Mouse (Mus musculus) embryonic facial prominence, embryonic 10.5 days (tissue): Measurements from ENCODE around the gene Pdzd7. TPM values are rescaled to one million over a fixed set of nuclear protein-coding genes. Genes with fewer than 3 reads are reported as not detected.

ENCODE experiments used
- DNase-seq: peaks from one replicate; pipeline ENCODE4 v3.0.0-alpha.2; 2017; ENCODE audit warnings: low spot score
- H3K27ac ChIP-seq: fragments of 300-500 bp; sonication (generic); replicated peaks from 2 replicates; pipeline ENCODE4 v1.5.1; 2016; ENCODE audit warnings: mild to moderate bottlenecking
- H3K27me3 ChIP-seq: fragments of 300-500 bp; sonication (generic); replicated peaks from 2 replicates; pipeline ENCODE4 v1.6.1; 2016; ENCODE audit warnings: low read depth, mild to moderate bottlenecking; ENCODE audit not compliant: poor library complexity, severe bottlenecking
- H3K36me3 ChIP-seq: fragments of 300-500 bp; sonication (generic); replicated peaks from 2 replicates; pipeline ENCODE4 v1.6.1; 2016; ENCODE audit warnings: mild to moderate bottlenecking, moderate library complexity
- H3K4me1 ChIP-seq: fragments of 300-500 bp; sonication (generic); 2 replicates; pipeline ENCODE4 v1.6.1; 2016
- H3K4me3 ChIP-seq: fragments of 300-500 bp; sonication (generic); 2 replicates; pipeline ENCODE4 v1.5.1; 2016; ENCODE audit warnings: mild to moderate bottlenecking, moderate library complexity
- H3K9me3 ChIP-seq: fragments of 300-500 bp; sonication (generic); 2 replicates; pipeline ENCODE4 v1.6.1; 2016; ENCODE audit warnings: mild to moderate bottlenecking
- WGBS: fragments of 180-500 bp; shearing (Covaris S2); methylation state at CpG from one replicate; pipeline ENCODE4 v1.1.7; 2016; 5-methylcytosine and 5-hydroxymethylcytosine counted together
- polyA plus RNA-seq: library from polyadenylated mRNA; unstranded; fragments of >200 nt; fragmentation: Nextera tagmentation; extraction: Ambion mirVana; gene quantifications from 2 replicates; pipeline ENCODE4 v1.2.1, GENCODE M21; 2016

Gene Pdzd7
- polyA plus RNA-seq = 0.27 and 0.65 TPM in 2 replicates

DNA sequence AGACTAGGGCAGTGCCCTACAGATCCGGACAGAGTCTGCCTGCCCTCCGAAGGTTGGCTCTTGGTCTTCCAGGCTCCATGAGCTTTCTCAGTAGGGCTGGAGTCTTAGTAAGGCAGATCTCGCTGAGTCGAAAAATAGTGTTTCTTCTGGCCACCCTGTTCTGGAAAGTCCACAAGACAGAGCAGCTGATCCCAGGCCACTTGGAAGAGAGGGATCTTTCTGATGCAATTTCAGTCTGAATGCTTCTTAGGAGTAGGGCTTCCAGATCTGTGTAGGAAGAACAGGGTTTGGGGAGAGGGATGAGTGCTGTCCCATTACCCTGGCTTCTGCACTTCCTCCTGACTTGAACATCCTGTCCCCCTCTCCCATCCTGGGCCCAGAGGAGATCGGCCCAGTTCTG, at the start of gene Pdzd7:
TSS of gene Pdzd7 (minus strand) at position 67 of the 400 bp plus-strand sequence.
- peaks cover 90% of the 10 kb centered on the region for H3K27me3 ChIP-seq
- no peaks in the 10 kb centered on the region for H3K36me3 ChIP-seq
- H3K4me3 ChIP-seq = peak within 1 kb of the TSS; percentile 62
- 77% methylated on average over 5 of the region's 5 CpGs for WGBS
- DNase-seq = no peak
- peaks cover 42% of the 10 kb centered on the region for H3K4me1 ChIP-seq
- H3K27ac ChIP-seq = no peak within 1 kb of the TSS
- no peaks in the 10 kb centered on the region for H3K9me3 ChIP-seq

DNA sequence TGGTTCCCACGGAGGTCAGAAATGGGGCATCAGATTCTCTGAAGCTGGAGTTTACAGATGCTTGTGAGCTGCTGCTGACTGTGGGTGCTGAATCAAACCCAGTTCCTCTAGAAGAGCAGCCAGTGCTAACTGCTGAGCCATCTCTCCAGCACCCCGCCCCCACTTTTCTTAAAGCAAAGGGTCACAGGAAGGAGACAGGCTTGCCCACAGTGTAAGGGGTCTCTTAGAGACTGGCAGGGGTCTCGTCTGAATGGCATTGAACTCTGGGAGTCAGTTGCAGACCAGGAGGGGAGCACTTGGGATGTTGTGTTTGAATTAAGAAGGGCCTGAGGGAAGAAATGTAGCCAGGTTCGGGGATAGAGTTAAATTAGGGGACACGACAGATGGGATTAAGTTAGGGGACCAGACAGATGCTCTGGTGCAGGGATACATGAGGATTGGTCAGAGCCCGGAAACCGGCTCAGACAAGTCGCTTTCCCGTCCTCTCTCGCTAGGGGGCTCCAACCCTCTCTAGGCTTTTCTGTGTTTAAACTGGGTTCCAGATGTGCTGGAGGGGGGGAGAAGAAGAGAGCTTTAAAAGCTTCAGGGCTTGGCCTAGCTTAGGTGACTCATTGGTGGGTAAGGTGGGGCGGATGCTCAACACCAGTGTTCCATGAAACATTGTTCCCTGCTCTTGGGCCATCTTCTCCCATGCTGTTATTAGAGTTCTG, 36.5 kb upstream of the Pdzd7 start:
- 14% methylated on average over 11 of the region's 11 CpGs for WGBS

DNA sequence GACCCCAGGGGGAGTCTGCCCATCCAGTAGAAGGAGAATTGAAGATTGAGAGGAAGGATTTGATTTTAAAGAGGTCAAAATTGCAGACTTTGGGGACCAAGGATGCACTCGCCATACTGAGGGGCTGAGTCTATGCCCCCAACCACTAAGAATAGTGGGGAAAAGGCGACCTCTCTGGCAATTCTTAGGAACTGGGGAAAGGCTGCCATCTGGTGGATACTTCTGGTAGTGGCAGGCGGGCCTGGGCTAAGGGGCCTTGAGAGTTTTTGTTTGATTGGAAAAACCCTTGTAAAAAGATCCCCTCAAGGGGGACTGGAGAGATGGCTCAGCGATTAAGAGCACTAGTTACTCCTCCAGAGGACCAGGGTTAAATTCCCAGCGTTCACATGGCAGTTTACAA, 35.8 kb upstream of the Pdzd7 start:
- DNase-seq = peak; percentile 86
- no peaks in the 10 kb centered on the region for H3K36me3 ChIP-seq
- peak overlapping the region; percentile 51 for H3K4me3 ChIP-seq
- H3K27me3 ChIP-seq = peaks cover 100% of the 10 kb centered on the region
- peaks cover 79% of the 10 kb centered on the region for H3K4me1 ChIP-seq
- WGBS = under 1% methylated on average over 5 of the region's 5 CpGs
- no peak overlapping the region for H3K27ac ChIP-seq
- no peaks in the 10 kb centered on the region for H3K9me3 ChIP-seq

More for the DNA sequence above, 36.5 kb upstream of the Pdzd7 start:
- DNase-seq = peak; percentile 75
- no peaks in the 10 kb centered on the region for H3K9me3 ChIP-seq
- H3K27ac ChIP-seq = no peak overlapping the region
- H3K4me3 ChIP-seq = no peak overlapping the region
- peaks cover 100% of the 10 kb centered on the region for H3K27me3 ChIP-seq
- no peaks in the 10 kb centered on the region for H3K36me3 ChIP-seq
- H3K4me1 ChIP-seq = peaks cover 75% of the 10 kb centered on the region

DNA sequence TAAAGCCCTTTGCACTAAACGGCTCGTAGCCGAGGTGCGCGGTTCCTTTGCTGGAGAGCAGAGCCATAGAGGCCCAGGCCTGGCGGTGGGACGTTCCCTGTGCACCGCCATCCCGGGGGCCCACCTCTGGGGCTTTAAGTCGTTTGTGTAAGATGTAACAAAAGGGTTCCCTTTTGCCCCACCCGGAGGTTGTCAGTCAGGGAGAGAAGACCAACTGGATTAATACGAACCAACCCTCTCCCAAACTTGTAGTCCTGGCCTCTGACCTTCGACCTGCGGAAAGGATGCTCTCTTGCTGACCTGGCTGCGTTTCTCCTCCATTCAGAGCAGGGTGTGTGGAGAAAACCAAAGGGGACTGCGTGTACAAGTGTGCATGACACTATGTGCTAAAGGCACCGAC, 35.2 kb upstream of the Pdzd7 start:
- peak; percentile 41 for DNase-seq
- under 1% methylated on average over 17 of the region's 17 CpGs for WGBS
- peaks cover 82% of the 10 kb centered on the region for H3K4me1 ChIP-seq

DNA sequence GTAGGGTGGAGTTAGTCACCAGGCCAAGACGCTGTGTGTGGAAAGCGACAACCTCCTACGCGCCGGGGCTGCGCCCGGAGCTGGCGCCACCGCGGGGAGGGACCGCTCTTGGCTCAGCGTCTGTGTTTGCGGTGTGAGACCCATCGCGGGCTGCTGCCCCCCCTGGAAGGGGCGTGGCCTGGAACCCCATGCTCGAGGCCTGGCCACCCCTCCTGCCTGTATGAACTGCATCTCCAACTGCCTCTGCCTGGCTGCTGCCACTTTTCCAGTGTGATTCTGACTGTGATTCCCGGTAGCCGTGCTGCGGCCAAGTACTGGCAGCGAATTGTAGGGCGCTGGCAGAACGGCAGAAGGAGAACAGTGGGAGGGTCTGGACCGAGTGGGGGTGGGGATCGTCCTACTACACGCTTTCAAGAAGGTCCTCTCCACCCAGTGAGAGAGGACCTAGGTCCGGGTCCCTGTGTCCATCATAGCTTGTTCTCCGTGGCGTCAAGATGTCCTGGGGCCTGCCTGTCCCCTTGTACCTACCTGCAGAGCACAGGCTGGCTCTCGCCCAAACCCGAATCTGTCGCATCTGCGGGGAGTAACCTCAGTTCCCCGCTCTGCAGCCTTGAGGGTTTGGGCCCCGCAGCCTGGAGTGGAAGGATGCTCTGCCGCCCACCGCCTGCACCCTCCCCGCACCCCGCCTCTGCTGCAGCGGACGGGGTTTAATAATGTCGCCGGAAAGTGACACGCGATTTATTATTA, 34.4 kb upstream of the Pdzd7 start:
- Histone ChIP-seq H3K9me3 (no peaks in the 10 kb centered on the region), H3K4me3 (peak overlapping the region; percentile 51), H3K36me3 (no peaks in the 10 kb centered on the region), H3K4me1 (peaks cover 82% of the 10 kb centered on the region), H3K27me3 (peaks cover 99% of the 10 kb centered on the region), H3K27ac (peak overlapping the region; percentile 49; the same call in 1 of the 2 replicates)
- WGBS = under 1% methylated on average over 45 of the region's 45 CpGs
- DNase-seq = peak; percentile 72

More for the DNA sequence above, 35.2 kb upstream of the Pdzd7 start:
- Histone ChIP-seq H3K4me3 (peak overlapping the region; percentile 51), H3K9me3 (no peaks in the 10 kb centered on the region), H3K36me3 (no peaks in the 10 kb centered on the region), H3K27ac (no peak overlapping the region), H3K27me3 (peaks cover 100% of the 10 kb centered on the region)

DNA sequence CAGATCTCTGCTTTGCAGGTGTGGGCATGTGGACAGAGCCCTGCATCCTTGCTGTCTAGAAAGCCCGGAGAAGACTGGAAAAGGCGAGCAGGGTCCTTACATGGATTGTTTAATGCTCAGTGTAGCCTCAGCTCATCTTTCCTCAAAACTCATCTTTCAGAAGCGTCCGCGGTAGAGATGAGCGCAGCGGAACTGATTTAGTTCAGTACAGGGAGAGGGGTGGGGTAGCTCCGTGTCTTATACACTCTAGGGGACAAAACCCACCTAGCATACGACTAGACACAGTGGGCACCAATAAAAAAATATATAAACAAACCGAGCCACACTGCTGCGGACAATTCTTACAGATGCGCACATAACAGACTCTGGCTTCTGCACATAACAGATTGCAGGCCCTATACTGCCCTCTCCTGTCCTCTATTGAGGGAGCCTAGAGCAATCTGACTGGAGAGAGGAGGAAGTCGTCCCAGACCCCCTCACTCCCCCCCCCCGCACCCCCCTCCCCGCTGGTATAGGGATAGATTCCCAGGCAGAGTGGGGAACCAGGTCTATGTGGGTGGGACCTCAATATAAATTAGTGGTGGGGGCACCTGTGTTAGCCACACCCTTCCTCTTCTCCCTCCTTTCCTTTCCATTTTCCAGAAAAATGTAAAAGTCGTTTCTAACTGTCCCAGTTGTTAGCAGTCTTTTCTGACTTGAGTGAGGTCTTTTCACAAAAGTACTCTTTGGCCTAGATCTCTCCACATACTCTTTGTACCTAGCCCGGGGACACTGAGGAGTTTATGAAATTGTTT, 33.7 kb upstream of the Pdzd7 start:
- no peak overlapping the region for H3K27ac ChIP-seq

DNA sequence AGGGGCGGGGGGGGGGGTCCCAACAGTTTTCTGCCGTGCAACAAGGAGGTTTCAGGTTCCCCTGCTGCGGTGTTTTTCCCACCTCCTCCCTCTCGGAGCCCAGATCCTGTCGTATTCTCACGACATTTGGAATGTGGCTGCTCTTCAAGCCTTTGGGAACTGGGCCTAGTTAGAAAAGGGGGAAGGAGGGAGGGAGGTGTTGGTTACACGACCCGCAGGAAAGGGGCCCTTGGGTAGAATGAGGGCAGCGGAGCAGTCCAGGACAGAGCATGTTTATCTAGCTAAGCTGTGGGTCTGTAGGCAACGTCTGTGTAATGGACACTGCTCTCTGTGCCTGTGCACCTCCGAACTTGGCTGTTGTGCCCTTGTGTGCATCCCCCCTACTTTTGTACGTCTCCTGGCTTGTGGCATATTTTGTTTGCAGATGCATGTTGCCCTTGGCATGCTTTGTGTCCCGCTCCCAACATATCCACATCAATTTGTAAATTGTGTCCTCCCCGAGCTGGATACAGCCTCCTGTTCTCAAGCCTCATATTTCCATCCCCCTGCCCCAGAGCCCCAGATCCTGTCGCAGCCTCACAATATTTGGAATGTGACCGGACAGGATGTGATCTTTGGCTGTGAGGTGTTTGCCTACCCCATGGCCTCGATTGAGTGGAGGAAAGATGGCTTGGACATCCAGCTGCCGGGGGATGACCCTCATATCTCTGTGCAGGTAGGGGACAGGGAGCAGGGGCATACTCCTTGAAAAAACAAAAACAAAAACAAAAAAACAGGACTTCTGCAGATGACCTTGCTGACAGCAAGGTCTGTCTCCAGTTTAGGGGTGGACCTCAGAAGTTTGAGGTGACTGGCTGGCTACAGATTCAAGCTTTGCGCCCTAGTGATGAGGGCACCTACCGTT, 32.5 kb upstream of the Pdzd7 start:
- peak; percentile 53 for DNase-seq
- peaks cover 78% of the 10 kb centered on the region for H3K4me1 ChIP-seq
- 4% methylated on average over 20 of the region's 20 CpGs for WGBS
- peak overlapping the region; percentile 63; the same call in 1 of the 2 replicates for H3K4me3 ChIP-seq
- peaks cover 91% of the 10 kb centered on the region for H3K27me3 ChIP-seq
- no peaks in the 10 kb centered on the region for H3K36me3 ChIP-seq
- H3K27ac ChIP-seq = no peak overlapping the region
- no peaks in the 10 kb centered on the region for H3K9me3 ChIP-seq

More for the DNA sequence above, 33.7 kb upstream of the Pdzd7 start:
- WGBS = 5% methylated on average over 17 of the region's 17 CpGs
- H3K4me1 ChIP-seq = peaks cover 84% of the 10 kb centered on the region
- H3K9me3 ChIP-seq = no peaks in the 10 kb centered on the region
- peaks cover 92% of the 10 kb centered on the region for H3K27me3 ChIP-seq
- DNase-seq = peak; percentile 52
- H3K4me3 ChIP-seq = peak overlapping the region; percentile 51
- no peaks in the 10 kb centered on the region for H3K36me3 ChIP-seq

DNA sequence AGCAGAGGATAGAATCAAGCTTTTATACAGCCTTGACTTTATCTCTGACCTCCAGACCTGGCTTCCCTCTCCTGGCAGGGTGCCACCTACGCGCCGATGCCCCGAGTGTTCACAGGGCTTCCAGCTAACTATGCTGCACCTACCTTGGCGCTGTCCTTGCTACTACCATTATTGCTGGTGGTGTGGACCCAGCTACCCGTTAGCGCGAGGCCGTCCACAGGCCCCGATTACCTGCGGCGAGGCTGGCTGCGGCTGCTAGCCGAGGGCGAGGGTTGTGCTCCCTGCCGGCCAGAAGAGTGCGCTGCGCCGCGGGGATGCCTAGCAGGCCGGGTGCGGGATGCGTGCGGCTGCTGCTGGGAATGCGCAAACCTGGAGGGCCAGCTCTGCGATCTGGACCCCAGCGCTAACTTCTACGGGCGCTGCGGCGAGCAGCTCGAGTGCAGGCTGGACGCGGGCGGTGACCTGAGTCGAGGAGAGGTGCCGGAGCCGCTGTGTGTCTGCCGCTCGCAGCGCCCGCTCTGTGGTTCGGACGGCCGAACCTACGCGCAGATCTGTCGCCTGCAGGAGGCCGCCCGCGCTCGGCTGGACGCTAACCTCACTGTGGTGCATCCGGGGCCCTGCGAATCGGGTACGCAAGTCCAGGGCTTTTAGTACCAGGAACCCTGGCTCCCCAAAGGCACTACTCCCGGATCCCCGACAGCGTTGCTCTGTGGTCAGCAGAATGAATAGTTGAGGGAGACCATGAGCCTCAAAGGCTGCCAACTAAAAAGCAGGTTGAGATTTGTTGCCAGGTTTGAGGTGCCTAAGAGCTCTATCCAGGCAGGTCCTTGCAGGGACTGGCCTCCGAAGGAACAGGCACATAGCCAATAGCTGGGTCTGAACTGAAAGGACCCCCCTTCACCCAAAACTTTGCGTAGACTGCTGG, 31.3 kb upstream of the Pdzd7 start:
- H3K27me3 ChIP-seq = peaks cover 87% of the 10 kb centered on the region

DNA sequence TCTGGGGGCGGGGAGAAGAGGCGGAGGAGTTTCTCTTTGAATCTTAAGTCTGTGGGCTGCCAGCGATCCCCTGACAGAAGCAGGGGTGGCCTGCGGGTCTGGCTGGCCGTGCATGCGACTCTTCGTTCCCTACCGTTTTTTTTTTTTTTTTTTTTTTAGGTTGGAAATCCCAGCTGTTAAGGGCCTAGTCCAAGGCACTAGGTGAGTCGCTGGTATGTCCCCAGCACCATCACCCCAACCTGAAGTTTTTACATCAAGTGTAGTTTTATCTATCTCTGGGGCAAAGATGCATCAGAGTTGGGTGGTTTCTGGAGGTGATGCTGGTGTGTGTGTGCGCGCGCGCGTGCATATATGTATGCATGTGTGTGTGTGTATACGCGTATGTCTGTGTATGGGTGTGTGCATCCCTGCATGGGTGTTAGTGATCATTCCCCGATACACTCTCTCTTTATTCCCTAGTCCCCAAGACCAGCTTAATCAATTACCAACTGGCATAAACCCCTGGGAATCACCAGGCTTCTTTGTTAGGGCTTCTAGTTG, 30.6 kb upstream of the Pdzd7 start:
- no peak for DNase-seq
- WGBS = 6% methylated on average over 17 of the region's 17 CpGs

More for the DNA sequence above, 31.3 kb upstream of the Pdzd7 start:
- no peaks in the 10 kb centered on the region for H3K9me3 ChIP-seq
- H3K4me1 ChIP-seq = peaks cover 74% of the 10 kb centered on the region
- peak overlapping the region; percentile 63 for H3K4me3 ChIP-seq
- H3K36me3 ChIP-seq = no peaks in the 10 kb centered on the region
- H3K27ac ChIP-seq = peak overlapping the region; percentile 0; the same call in 1 of the 2 replicates
- peak; percentile 82 for DNase-seq
- under 1% methylated on average over 62 of the region's 62 CpGs for WGBS

DNA sequence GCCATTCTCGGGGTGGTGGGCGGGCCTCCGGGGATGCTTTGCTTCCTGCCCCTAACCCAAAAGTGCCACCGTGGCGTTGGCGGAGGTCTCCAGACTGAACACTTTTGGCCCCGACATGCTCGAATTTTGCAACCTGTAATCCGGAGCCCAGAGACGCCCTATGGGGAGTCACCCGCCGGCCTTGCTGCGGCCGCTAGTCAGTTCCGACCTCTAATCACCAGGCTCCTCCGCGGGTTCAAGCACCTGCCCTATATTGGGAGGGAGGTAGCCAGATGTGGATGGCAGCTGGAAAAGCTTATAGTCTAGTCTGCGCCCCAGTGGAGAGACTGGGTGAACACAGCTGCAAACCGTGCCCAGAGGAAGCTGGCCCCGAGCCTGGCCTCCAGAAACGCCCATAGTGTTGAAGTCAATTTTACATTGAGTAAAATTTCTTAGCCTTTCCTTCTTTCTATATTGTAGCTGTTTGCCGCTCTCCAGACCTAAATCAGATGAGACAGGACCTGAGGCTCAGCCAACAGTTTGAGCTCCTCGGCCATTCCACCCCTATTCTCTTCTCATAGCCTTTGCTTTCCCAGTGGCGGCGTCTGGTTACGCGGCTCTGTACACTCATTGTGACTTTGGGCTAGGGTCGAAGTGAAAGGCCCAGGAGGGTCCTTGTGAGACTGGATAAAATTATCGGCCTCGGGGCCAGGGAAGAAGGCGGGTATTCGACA, 30.0 kb upstream of the Pdzd7 start:
- DNase-seq = peak; percentile 48
- WGBS = under 1% methylated on average over 32 of the region's 32 CpGs
- H3K27me3 ChIP-seq = peaks cover 87% of the 10 kb centered on the region
- no peaks in the 10 kb centered on the region for H3K9me3 ChIP-seq
- peak overlapping the region; percentile 88 for H3K27ac ChIP-seq
- peak overlapping the region; percentile 63 for H3K4me3 ChIP-seq
- peaks cover 63% of the 10 kb centered on the region for H3K4me1 ChIP-seq
- H3K36me3 ChIP-seq = no peaks in the 10 kb centered on the region

More for the DNA sequence above, 30.6 kb upstream of the Pdzd7 start:
- no peaks in the 10 kb centered on the region for H3K9me3 ChIP-seq
- H3K4me3 ChIP-seq = peak overlapping the region; percentile 63
- peaks cover 70% of the 10 kb centered on the region for H3K4me1 ChIP-seq
- H3K27ac ChIP-seq = no peak overlapping the region
- peaks cover 87% of the 10 kb centered on the region for H3K27me3 ChIP-seq
- H3K36me3 ChIP-seq = no peaks in the 10 kb centered on the region
